Mouse (Mus musculus): Measurements from ENCODE around the gene Sppl2a. TPM values are rescaled to one million over a fixed set of nuclear protein-coding genes. Genes with fewer than 3 reads are reported as not detected.

The Sppl2a gene
- polyA plus RNA-seq, 1 experiment, result 24.9 TPM

DNA sequence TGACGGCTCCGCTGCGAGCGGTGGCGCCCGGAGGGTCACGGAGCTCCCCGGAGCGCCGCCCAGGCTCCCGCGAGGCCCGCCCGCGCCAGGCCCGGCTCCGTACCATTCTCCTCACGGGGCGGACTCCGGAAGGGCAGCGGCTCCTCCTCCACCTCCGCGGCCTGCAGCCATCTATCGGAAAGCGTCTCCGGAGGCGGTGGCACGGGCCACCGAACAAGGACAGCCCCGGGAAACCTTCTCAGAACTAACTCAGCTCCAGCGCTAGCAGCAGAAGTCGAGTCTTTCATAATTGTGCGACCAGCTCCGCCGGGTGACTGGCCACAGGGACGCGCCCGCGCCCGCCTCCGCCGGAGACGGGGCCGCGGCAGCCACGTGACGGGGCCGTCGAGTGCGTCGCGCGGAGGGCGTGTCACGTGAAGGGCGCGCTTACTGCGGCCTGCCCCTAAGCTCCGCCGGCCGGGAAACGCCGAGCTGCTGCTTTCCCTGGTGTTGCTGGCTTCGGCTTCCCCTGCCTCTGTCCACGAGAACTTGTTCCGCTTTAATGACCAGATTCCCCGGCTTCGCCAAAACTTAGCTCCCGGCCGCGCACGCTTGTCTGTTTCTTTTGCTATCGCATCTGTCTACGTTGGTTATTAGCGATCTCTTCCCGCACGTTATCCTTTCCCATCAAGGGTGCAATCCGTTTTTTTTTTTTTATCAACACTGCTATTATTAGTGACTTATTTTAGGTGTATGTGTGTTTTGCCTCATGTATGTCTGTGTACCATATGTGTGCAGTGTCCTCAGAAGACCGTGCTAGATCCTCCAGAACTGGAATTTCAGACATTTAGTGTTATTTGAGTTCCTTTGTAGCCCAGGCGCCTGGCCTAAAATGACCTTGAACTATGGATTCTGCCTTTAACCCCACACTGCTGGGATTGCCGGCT is 56.9 kb downstream of the Sppl2a start, which contains the start of gene Trpm7:
Gene Trpm7 (minus strand): TSS at position 360 of the 926 bp plus-strand sequence.
- H3K4me3 ChIP-seq (ENCODE audit: insufficient read depth, low read depth, low read length), result peak within 1 kb of the TSS; percentile 64
- H3K36me3 ChIP-seq (ENCODE audit: control insufficient read depth, insufficient read depth, low read length), result no peaks in the 10 kb centered on the region
- peaks cover 19% of the 10 kb centered on the region; the same call in 1 of the 2 replicates for H3K4me1 ChIP-seq (ENCODE audit: control insufficient read depth, insufficient read depth, low read length)
- WGBS, result under 1% methylated on average over 81 of the region's 81 CpGs
- H3K27me3 ChIP-seq (replicated peaks; ENCODE audit: control insufficient read depth, insufficient read depth, low read length), result no peaks in the 10 kb centered on the region
- peak within 1 kb of the TSS; percentile 95 for H3K27ac ChIP-seq (ENCODE audit: insufficient read depth, low read depth, low read length)
- DNase-seq, result peak; percentile 96
- TF ChIP-seq POLR2A (IDR thresholded peaks at IDR 0.05; ENCODE audit: low read depth, low read length) (peak; percentile 81), CTCF (conservative IDR thresholded peaks at IDR 0.05; ENCODE audit: insufficient read depth, insufficient read length, low read depth, low read length) (no peak)

DNA sequence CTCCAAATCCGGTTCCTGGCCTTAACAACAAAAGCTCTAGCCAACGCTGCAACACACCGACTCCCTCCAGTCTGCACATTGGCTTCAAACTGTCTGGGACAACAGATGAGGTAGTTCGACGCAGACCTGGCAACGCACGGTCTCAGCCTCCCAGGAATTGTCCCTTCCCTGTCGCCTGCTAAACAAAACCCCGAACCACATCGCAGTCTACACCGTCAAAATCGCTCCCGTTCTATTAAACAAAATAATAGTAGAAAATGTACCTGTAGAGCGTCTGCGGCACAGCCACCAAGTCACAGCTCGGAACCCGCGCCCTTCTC is 57.6 kb downstream of the Sppl2a start:
- TF ChIP-seq CTCF (conservative IDR thresholded peaks at IDR 0.05; ENCODE audit: insufficient read depth, insufficient read length, low read depth, low read length) (no peak), POLR2A (IDR thresholded peaks at IDR 0.05; ENCODE audit: low read depth, low read length) (no peak)

DNA sequence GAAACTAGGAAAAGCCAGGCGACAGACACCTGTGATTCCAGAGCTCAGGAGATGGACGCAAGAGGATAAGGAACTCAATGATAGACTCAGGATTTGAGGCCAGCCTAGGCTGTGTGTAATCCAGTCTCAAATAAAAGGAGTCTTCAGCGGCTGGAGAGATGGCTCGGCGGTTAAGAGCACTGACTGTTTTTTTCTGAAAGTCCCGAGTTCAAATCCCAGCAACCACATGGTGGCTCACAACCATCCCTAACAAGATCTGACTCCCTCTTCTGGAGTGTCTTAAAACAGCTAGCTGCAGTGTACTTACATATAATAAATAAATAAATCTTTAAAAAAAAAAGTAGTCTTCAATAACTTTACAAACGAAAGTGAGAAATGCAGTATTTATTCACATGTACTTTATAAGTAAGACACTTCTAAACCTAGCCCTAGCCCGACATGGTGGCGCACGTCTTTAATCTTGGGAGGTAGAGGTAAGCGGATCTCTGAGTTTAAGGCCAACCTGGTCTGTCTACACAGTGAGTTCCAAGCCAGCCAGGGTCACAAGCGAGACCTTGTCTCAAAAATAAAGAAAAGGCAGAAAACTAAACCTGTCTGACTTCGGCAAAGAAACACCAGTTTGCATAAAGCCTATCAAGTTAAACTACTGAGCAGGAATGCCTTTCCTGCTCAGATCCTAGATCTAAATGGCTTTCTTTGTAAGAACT is 58.1 kb downstream of the Sppl2a start:
- peaks cover 19% of the 10 kb centered on the region; the same call in 1 of the 2 replicates for H3K4me1 ChIP-seq (ENCODE audit: control insufficient read depth, insufficient read depth, low read length)
- 10% methylated on average over 13 of the region's 13 CpGs for WGBS
- TF ChIP-seq CTCF (conservative IDR thresholded peaks at IDR 0.05; ENCODE audit: insufficient read depth, insufficient read length, low read depth, low read length), result no peak
- no peak for TF ChIP-seq POLR2A (IDR thresholded peaks at IDR 0.05; ENCODE audit: low read depth, low read length)
- peak overlapping the region; percentile 95 for H3K27ac ChIP-seq (ENCODE audit: insufficient read depth, low read depth, low read length)
- DNase-seq, result peak; percentile 42
- H3K27me3 ChIP-seq (replicated peaks; ENCODE audit: control insufficient read depth, insufficient read depth, low read length), result no peaks in the 10 kb centered on the region
- H3K4me3 ChIP-seq (ENCODE audit: insufficient read depth, low read depth, low read length), result peak overlapping the region; percentile 64
- no peaks in the 10 kb centered on the region for H3K36me3 ChIP-seq (ENCODE audit: control insufficient read depth, insufficient read depth, low read length)

More for the DNA sequence above, 57.6 kb downstream of the Sppl2a start:
- Histone ChIP-seq H3K27me3 (replicated peaks; ENCODE audit: control insufficient read depth, insufficient read depth, low read length) (no peaks in the 10 kb centered on the region), H3K4me1 (ENCODE audit: control insufficient read depth, insufficient read depth, low read length) (peaks cover 19% of the 10 kb centered on the region; the same call in 1 of the 2 replicates), H3K36me3 (ENCODE audit: control insufficient read depth, insufficient read depth, low read length) (no peaks in the 10 kb centered on the region), H3K27ac (ENCODE audit: insufficient read depth, low read depth, low read length) (peak overlapping the region; percentile 95), H3K4me3 (ENCODE audit: insufficient read depth, low read depth, low read length) (peak overlapping the region; percentile 64)
- DNase-seq, result peak; percentile 59
- WGBS, result under 1% methylated on average over 18 of the region's 18 CpGs

DNA sequence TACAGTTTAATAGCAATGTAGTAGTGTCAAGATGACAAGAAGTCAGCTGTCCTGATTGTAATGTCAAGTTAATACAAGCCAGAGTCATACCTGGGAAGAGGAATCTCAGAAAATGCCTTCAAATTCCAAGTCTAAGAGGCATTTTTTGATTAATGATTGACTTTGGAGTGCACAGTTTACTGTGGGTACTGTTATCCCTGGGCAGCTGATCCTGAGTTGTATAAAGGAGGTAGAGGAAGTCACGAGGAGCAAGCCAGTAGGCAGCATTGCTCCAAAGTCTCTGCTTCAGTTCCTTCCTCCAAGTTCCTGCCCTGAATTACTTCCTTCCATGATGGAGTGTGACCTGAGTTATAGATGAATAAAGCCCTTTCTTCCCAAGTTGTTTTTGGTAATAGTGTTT is 66.7 kb downstream of the Sppl2a start:
- TF ChIP-seq POLR2A (IDR thresholded peaks at IDR 0.05; ENCODE audit: low read depth, low read length), result no peak
- TF ChIP-seq CTCF (conservative IDR thresholded peaks at IDR 0.05; ENCODE audit: insufficient read depth, insufficient read length, low read depth, low read length), result no peak
- H3K36me3 ChIP-seq (ENCODE audit: control insufficient read depth, insufficient read depth, low read length), result no peaks in the 10 kb centered on the region
- peaks cover 26% of the 10 kb centered on the region for H3K4me1 ChIP-seq (ENCODE audit: control insufficient read depth, insufficient read depth, low read length)
- no peak overlapping the region for H3K27ac ChIP-seq (ENCODE audit: insufficient read depth, low read depth, low read length)
- no peak overlapping the region for H3K4me3 ChIP-seq (ENCODE audit: insufficient read depth, low read depth, low read length)
- 26% methylated on average over 1 of the region's 1 CpGs for WGBS
- DNase-seq, result peak; percentile 86
- no peaks in the 10 kb centered on the region for H3K27me3 ChIP-seq (replicated peaks; ENCODE audit: control insufficient read depth, insufficient read depth, low read length)

DNA sequence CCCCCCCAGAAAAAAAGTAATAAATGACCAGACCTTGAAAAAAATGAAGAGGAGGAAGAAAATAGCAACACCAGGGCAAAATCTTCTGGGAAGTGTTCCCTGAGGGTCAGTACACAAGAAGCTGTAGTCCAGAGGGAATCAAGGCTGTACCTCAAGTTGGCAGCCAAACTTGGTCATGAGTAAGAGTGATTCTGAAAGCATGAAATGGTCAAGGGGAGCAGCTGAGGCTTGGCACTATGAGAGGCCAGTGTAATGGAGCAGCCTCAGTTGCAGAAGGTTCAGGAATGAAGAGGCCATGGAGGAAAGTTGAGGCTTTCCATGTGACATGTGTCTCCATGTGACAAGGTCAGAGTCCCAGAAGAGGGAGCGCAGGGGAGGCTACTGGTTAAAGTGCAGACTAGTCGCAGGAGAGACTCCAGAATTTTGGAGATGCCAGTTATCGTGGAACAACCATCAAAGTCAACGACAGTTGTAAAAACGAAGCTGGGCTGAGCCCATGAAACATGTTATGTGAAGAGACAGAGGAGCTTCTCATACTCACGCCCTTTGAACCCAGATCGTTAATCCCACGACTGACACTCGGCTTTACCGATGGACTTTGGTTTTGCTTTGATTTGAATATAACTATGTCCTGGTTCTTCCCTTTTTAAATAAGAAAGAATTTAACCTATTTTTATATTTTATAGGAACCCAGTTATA is 67.4 kb downstream of the Sppl2a start:
- peak; percentile 78 for DNase-seq
- 36% methylated on average over 10 of the region's 10 CpGs for WGBS
- H3K4me3 ChIP-seq (ENCODE audit: insufficient read depth, low read depth, low read length), result no peak overlapping the region
- no peaks in the 10 kb centered on the region for H3K36me3 ChIP-seq (ENCODE audit: control insufficient read depth, insufficient read depth, low read length)
- no peaks in the 10 kb centered on the region for H3K27me3 ChIP-seq (replicated peaks; ENCODE audit: control insufficient read depth, insufficient read depth, low read length)
- TF ChIP-seq CTCF (conservative IDR thresholded peaks at IDR 0.05; ENCODE audit: insufficient read depth, insufficient read length, low read depth, low read length), result no peak
- no peak for TF ChIP-seq POLR2A (IDR thresholded peaks at IDR 0.05; ENCODE audit: low read depth, low read length)
- peak overlapping the region; percentile 85 for H3K27ac ChIP-seq (ENCODE audit: insufficient read depth, low read depth, low read length)
- H3K4me1 ChIP-seq (ENCODE audit: control insufficient read depth, insufficient read depth, low read length), result peaks cover 24% of the 10 kb centered on the region

DNA sequence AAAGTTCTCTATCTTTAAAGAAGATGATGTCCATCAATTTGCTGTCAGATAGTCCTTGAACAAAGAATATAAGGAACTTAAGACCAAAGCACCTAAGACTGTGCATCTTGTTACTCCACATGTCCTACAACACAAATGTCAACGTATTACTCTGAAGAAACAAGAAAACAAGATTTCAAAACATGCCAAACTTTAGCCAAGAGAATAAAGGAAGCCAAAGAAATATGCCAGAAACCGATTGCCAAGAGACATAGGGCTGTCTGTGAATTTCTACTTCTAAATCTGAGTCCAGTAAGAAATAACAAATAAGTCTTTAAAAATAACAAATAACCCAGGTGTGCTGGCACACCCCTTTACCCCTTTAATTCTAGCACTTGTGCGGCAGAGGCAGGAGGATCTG is 68.0 kb downstream of the Sppl2a start:
- Histone ChIP-seq H3K4me3 (ENCODE audit: insufficient read depth, low read depth, low read length) (no peak overlapping the region), H3K27me3 (replicated peaks; ENCODE audit: control insufficient read depth, insufficient read depth, low read length) (no peaks in the 10 kb centered on the region), H3K4me1 (ENCODE audit: control insufficient read depth, insufficient read depth, low read length) (peaks cover 24% of the 10 kb centered on the region), H3K27ac (ENCODE audit: insufficient read depth, low read depth, low read length) (peak overlapping the region; percentile 85), H3K36me3 (ENCODE audit: control insufficient read depth, insufficient read depth, low read length) (no peaks in the 10 kb centered on the region)
- 58% methylated on average over 3 of the region's 3 CpGs for WGBS
- DNase-seq, result no peak
- no peak for TF ChIP-seq POLR2A (IDR thresholded peaks at IDR 0.05; ENCODE audit: low read depth, low read length)
- TF ChIP-seq CTCF (conservative IDR thresholded peaks at IDR 0.05; ENCODE audit: insufficient read depth, insufficient read length, low read depth, low read length), result no peak
